Mouse (Mus musculus): ENCODE results near the gene Myo10. TPM values are rescaled to one million over a fixed set of nuclear protein-coding genes. Genes with fewer than 3 reads are reported as not detected.

Myo10 gene
- polyA plus RNA-seq, 1 experiment from 2014 or later = 48.4 TPM

Other genes with a start within 250 kb of the Myo10 start
- 81.8 and 85.1 TPM in 2 replicates for gene Basp1, start 208.8 kb upstream of the Myo10 start, polyA plus RNA-seq (2014; fragmentation: Nextera tagmentation; extraction: Ambion mirVana)
- 2.9 and 3.0 TPM in 2 replicates for gene Retreg1, start 220.7 kb downstream of the Myo10 start, polyA plus RNA-seq (2014; fragmentation: Nextera tagmentation; extraction: Ambion mirVana)